Mouse (Mus musculus) embryonic facial prominence, embryonic 13.5 days (tissue): ENCODE data around the gene Lysmd4. TPM values are rescaled to one million over a fixed set of nuclear protein-coding genes. Genes with fewer than 3 reads are reported as not detected.

Source experiments
- ATAC-seq: fragments of 200-750 bp; cut with Nextera tagmentation; 2 replicates; pipeline ENCODE4 v1.8.0; 2017; ENCODE audit warnings: low read depth; ENCODE audit not compliant: insufficient number of reproducible peaks, insufficient read depth, low FRiP score, low TSS enrichment
- H3K27ac ChIP-seq: fragments of 300-500 bp; sonication (generic); 2 replicates; pipeline ENCODE4 v1.5.1; 2015; ENCODE audit warnings: moderate library complexity, mild to moderate bottlenecking, inconsistent platforms
- H3K27me3 ChIP-seq: fragments of 300-500 bp; sonication (generic); 2 replicates; pipeline ENCODE4 v1.6.1; 2015; ENCODE audit warnings: mild to moderate bottlenecking, inconsistent platforms
- H3K36me3 ChIP-seq: fragments of 300-500 bp; sonication (generic); 2 replicates; pipeline ENCODE4 v1.6.1; 2015; ENCODE audit warnings: mild to moderate bottlenecking, inconsistent platforms
- H3K4me1 ChIP-seq: fragments of 300-500 bp; sonication (generic); 2 replicates; pipeline ENCODE4 v1.6.1; 2015; ENCODE audit warnings: inconsistent platforms
- H3K4me2 ChIP-seq: fragments of 300-500 bp; sonication (generic); 2 replicates; pipeline ENCODE4 v1.6.1; 2015; ENCODE audit warnings: moderate library complexity, mild to moderate bottlenecking, inconsistent platforms
- H3K4me3 ChIP-seq: fragments of 300-500 bp; sonication (generic); 2 replicates; pipeline ENCODE4 v1.5.1; 2015; ENCODE audit warnings: mild to moderate bottlenecking, inconsistent platforms
- H3K9ac ChIP-seq: fragments of 300-500 bp; sonication (generic); 2 replicates; pipeline ENCODE4 v1.6.1; 2015; ENCODE audit warnings: mild to moderate bottlenecking, inconsistent platforms
- H3K9me3 ChIP-seq: fragments of 300-500 bp; sonication (generic); 2 replicates; pipeline ENCODE4 v1.6.1; 2016; ENCODE audit warnings: inconsistent platforms
- WGBS: fragments of 180-500 bp; shearing (Covaris S2); methylation state at CpG from one replicate; pipeline ENCODE4 v1.1.7; 2015; ENCODE audit warnings: mixed read lengths; 5-methylcytosine and 5-hydroxymethylcytosine counted together
- polyA plus RNA-seq: library from polyadenylated mRNA; unstranded; fragments of >200 nt; fragmentation: Nextera tagmentation; extraction: Ambion mirVana; gene quantifications from 2 replicates; pipeline ENCODE4 v1.2.1, GENCODE M21; 2015

The Lysmd4 gene
- polyA plus RNA-seq = 16.1 and 19.7 TPM in 2 replicates

- 4% methylated on average over 31 of the region's 31 CpGs for WGBS
- Histone ChIP-seq H3K4me1 (peaks cover 17% of the 10 kb centered on the region), H3K4me3 (peak within 1 kb of the TSS; percentile 80), H3K36me3 (peaks cover 23% of the 10 kb centered on the region), H3K27me3 (no peaks in the 10 kb centered on the region), H3K9me3 (no peaks in the 10 kb centered on the region), H3K27ac (peak within 1 kb of the TSS; percentile 58; the same call in 1 of the 2 replicates), H3K4me2 (peak within 1 kb of the TSS; percentile 89), H3K9ac (peak within 1 kb of the TSS; percentile 87)
- peak; percentile 93 for ATAC-seq
Observed at GRCm38 (mm10) chr7:67222220-67222862, at the start of gene Lysmd4. Gene Lysmd4, plus strand, starts transcription at chr7:67222544.

GRCm38 (mm10) chr7:67173522-67174195 is 48.7 kb upstream of the Lysmd4 start:
- H3K9ac ChIP-seq = no peak overlapping the region
- no peaks in the 10 kb centered on the region for H3K27me3 ChIP-seq
- peaks cover 8% of the 10 kb centered on the region; the same call in 1 of the 2 replicates for H3K4me1 ChIP-seq
- H3K27ac ChIP-seq = no peak overlapping the region
- no peak overlapping the region for H3K4me3 ChIP-seq
- H3K36me3 ChIP-seq = no peaks in the 10 kb centered on the region
- H3K9me3 ChIP-seq = no peaks in the 10 kb centered on the region
- 56% methylated on average over 2 of the region's 2 CpGs for WGBS
- ATAC-seq = no peak
- H3K4me2 ChIP-seq = no peak overlapping the region

- no peaks in the 10 kb centered on the region for H3K27me3 ChIP-seq
- no peaks in the 10 kb centered on the region for H3K36me3 ChIP-seq
- H3K9me3 ChIP-seq = no peaks in the 10 kb centered on the region
- 19% methylated on average over 4 of the region's 4 CpGs for WGBS
- no peak overlapping the region for H3K4me2 ChIP-seq
- no peak overlapping the region for H3K27ac ChIP-seq
- H3K9ac ChIP-seq = no peak overlapping the region
- no peak overlapping the region for H3K4me3 ChIP-seq
- no peak for ATAC-seq
- H3K4me1 ChIP-seq = peaks cover 6% of the 10 kb centered on the region; the same call in 1 of the 2 replicates
Observed at GRCm38 (mm10) chr7:67183786-67184185, 38.6 kb upstream of the Lysmd4 start.

GRCm38 (mm10) chr7:67199412-67199811 is 22.9 kb upstream of the Lysmd4 start:
- Histone ChIP-seq H3K36me3 (no peaks in the 10 kb centered on the region), H3K4me3 (no peak overlapping the region), H3K27ac (no peak overlapping the region), H3K4me2 (no peak overlapping the region), H3K9me3 (no peaks in the 10 kb centered on the region), H3K4me1 (no peaks in the 10 kb centered on the region), H3K9ac (no peak overlapping the region), H3K27me3 (no peaks in the 10 kb centered on the region)
- 21% methylated on average over 10 of the region's 10 CpGs for WGBS
- no peak for ATAC-seq

GRCm38 (mm10) chr7:67203625-67204024 is 18.7 kb upstream of the Lysmd4 start:
- no peak overlapping the region for H3K4me2 ChIP-seq
- 88% methylated on average over 3 of the region's 3 CpGs for whole genome bisulfite sequencing
- H3K27me3 ChIP-seq = no peaks in the 10 kb centered on the region
- no peak overlapping the region for H3K4me3 ChIP-seq
- H3K27ac ChIP-seq = no peak overlapping the region
- peaks cover 13% of the 10 kb centered on the region for H3K4me1 ChIP-seq
- ATAC-seq = no peak
- no peaks in the 10 kb centered on the region for H3K36me3 ChIP-seq
- no peaks in the 10 kb centered on the region for H3K9me3 ChIP-seq
- no peak overlapping the region for H3K9ac ChIP-seq

- WGBS = 87% methylated on average over 9 of the region's 9 CpGs
- Histone ChIP-seq H3K36me3 (no peaks in the 10 kb centered on the region), H3K9me3 (no peaks in the 10 kb centered on the region), H3K27me3 (no peaks in the 10 kb centered on the region), H3K27ac (no peak overlapping the region), H3K4me1 (peaks cover 13% of the 10 kb centered on the region), H3K9ac (no peak overlapping the region), H3K4me2 (no peak overlapping the region), H3K4me3 (no peak overlapping the region)
- ATAC-seq = no peak
Observed at GRCm38 (mm10) chr7:67205734-67206425, 16.5 kb upstream of the Lysmd4 start.

GRCm38 (mm10) chr7:67206496-67206895 is 15.8 kb upstream of the Lysmd4 start:
- Histone ChIP-seq H3K9ac (no peak overlapping the region), H3K4me1 (peaks cover 13% of the 10 kb centered on the region), H3K9me3 (no peaks in the 10 kb centered on the region), H3K27ac (no peak overlapping the region), H3K4me3 (no peak overlapping the region), H3K36me3 (no peaks in the 10 kb centered on the region), H3K4me2 (no peak overlapping the region), H3K27me3 (no peaks in the 10 kb centered on the region)
- ATAC-seq = no peak
- WGBS = 71% methylated on average over 10 of the region's 10 CpGs

- Histone ChIP-seq H3K27ac (no peak overlapping the region), H3K27me3 (no peaks in the 10 kb centered on the region), H3K36me3 (no peaks in the 10 kb centered on the region), H3K9ac (no peak overlapping the region), H3K4me1 (peaks cover 13% of the 10 kb centered on the region), H3K4me3 (no peak overlapping the region), H3K4me2 (no peak overlapping the region), H3K9me3 (no peaks in the 10 kb centered on the region)
- ATAC-seq = no peak
- WGBS = 36% methylated on average over 6 of the region's 6 CpGs
Observed at GRCm38 (mm10) chr7:67207701-67208100, 14.6 kb upstream of the Lysmd4 start.

- no peaks in the 10 kb centered on the region for H3K27me3 ChIP-seq
- no peak overlapping the region for H3K4me2 ChIP-seq
- no peak for ATAC-seq
- H3K4me3 ChIP-seq = no peak overlapping the region
- 86% methylated on average over 1 of the region's 1 CpGs for WGBS
- no peaks in the 10 kb centered on the region for H3K36me3 ChIP-seq
- H3K9ac ChIP-seq = no peak overlapping the region
- no peaks in the 10 kb centered on the region for H3K9me3 ChIP-seq
- H3K27ac ChIP-seq = no peak overlapping the region
- peaks cover 13% of the 10 kb centered on the region for H3K4me1 ChIP-seq
Observed at GRCm38 (mm10) chr7:67208317-67208716, 14.0 kb upstream of the Lysmd4 start.

- 70% methylated on average over 6 of the region's 6 CpGs for WGBS
- Histone ChIP-seq H3K27me3 (no peaks in the 10 kb centered on the region), H3K27ac (no peak overlapping the region), H3K36me3 (no peaks in the 10 kb centered on the region), H3K9me3 (no peaks in the 10 kb centered on the region), H3K4me1 (peaks cover 13% of the 10 kb centered on the region), H3K9ac (no peak overlapping the region), H3K4me3 (no peak overlapping the region), H3K4me2 (no peak overlapping the region)
- no peak for ATAC-seq
Observed at GRCm38 (mm10) chr7:67210004-67210833, 12.1 kb upstream of the Lysmd4 start.

- no peak overlapping the region for H3K4me2 ChIP-seq
- 64% methylated on average over 6 of the region's 6 CpGs for WGBS
- ATAC-seq = no peak
- H3K27ac ChIP-seq = no peak overlapping the region
- peaks cover 11% of the 10 kb centered on the region for H3K4me1 ChIP-seq
- no peaks in the 10 kb centered on the region for H3K36me3 ChIP-seq
- H3K9me3 ChIP-seq = no peaks in the 10 kb centered on the region
- H3K27me3 ChIP-seq = no peaks in the 10 kb centered on the region
- no peak overlapping the region for H3K9ac ChIP-seq
- no peak overlapping the region for H3K4me3 ChIP-seq
Observed at GRCm38 (mm10) chr7:67211341-67211740, 11.0 kb upstream of the Lysmd4 start.
